Mouse (Mus musculus) cerebellum, adult 2 months (tissue): Measurements from ENCODE around the gene Arg2. TPM values are rescaled to one million over a fixed set of nuclear protein-coding genes. Genes with fewer than 3 reads are reported as not detected.
A peak's percentile ranks its signal among the peaks of the same experiment; 100 is the strongest.

Experiments
- DNase-seq, 2 experiments: peaks; one replicate each; pipeline ENCODE4 v3.0.0; 2021
- H3K27ac ChIP-seq: fragments of 200-500 bp; 2 replicates; pipeline ENCODE4 v1.5.1; 2012; ENCODE audit warnings: low read length, control low read depth, inconsistent platforms; ENCODE audit not compliant: insufficient read depth
- H3K27me3 ChIP-seq: fragments of 200-500 bp; 2 replicates; pipeline ENCODE4 v1.6.1; 2012; ENCODE audit warnings: inconsistent platforms, mild to moderate bottlenecking, low read length, moderate library complexity; ENCODE audit not compliant: control insufficient read depth, insufficient read depth
- H3K4me1 ChIP-seq: fragments of 200-500 bp; 2 replicates; pipeline ENCODE4 v1.6.1; 2011; ENCODE audit warnings: low read length; ENCODE audit not compliant: control insufficient read depth, insufficient read depth
- H3K4me3 ChIP-seq: fragments of 200-500 bp; replicated peaks from 2 replicates; pipeline ENCODE3; 2011; ENCODE audit warnings: mild to moderate bottlenecking, low read depth, low read length, control low read depth; ENCODE audit not compliant: insufficient read depth
- CTCF ChIP-seq: fragments of 200-500 bp; IDR thresholded peaks from 2 replicates; pipeline ENCODE4 v1.5.1; 2011; ENCODE audit warnings: low read depth, mild to moderate bottlenecking, control low read depth, low read length, moderate library complexity, borderline replicate concordance; ENCODE audit not compliant: insufficient read depth
- POLR2A ChIP-seq: fragments of 200-500 bp; IDR thresholded peaks from 2 replicates; pipeline ENCODE4 v1.6.1; 2011; ENCODE audit warnings: low read length, control low read depth, borderline replicate concordance; ENCODE audit not compliant: insufficient read depth
- WGBS: fragments of 180-500 bp; shearing (Covaris S2); methylation state at CpG from one replicate; pipeline ENCODE4 v1.1.7; 2018; 5-methylcytosine and 5-hydroxymethylcytosine counted together
- polyA plus RNA-seq: library from polyadenylated mRNA; depleted of rRNA; stranded (reverse); fragments of >200 nt; gene quantifications from 2 replicates; pipeline ENCODE4 v1.2.3, GENCODE M21; 2012

Gene Arg2
- polyA plus RNA-seq, 1 experiment: 0.59 TPM

GRCm38 (mm10) chr12:79140811-79141210 lies 10.2 kb downstream of the Arg2 start:
- TF ChIP-seq CTCF (no peak), POLR2A (no peak)
- H3K4me1 ChIP-seq: no peaks in the 10 kb centered on the region
- WGBS: 95% methylated on average over 2 of the region's 2 CpGs
- DNase-seq: no peak
- no peaks in the 10 kb centered on the region for H3K27me3 ChIP-seq
- no peak overlapping the region for H3K4me3 ChIP-seq
- H3K27ac ChIP-seq: no peak overlapping the region

- no peak overlapping the region for H3K27ac ChIP-seq
These were observed 10.8 kb downstream of the Arg2 start for GRCm38 (mm10) chr12:79141384-79141783.

GRCm38 (mm10) chr12:79149653-79150052 lies 19.1 kb downstream of the Arg2 start:
- H3K27me3 ChIP-seq: no peaks in the 10 kb centered on the region
- TF ChIP-seq CTCF: no peak
- TF ChIP-seq POLR2A: no peak
- WGBS: 93% methylated on average over 6 of the region's 6 CpGs

More at GRCm38 (mm10) chr12:79141384-79141783, 10.8 kb downstream of the Arg2 start:
- TF ChIP-seq CTCF (no peak), POLR2A (no peak)
- DNase-seq: no peak
- H3K4me1 ChIP-seq: no peaks in the 10 kb centered on the region
- H3K4me3 ChIP-seq: no peak overlapping the region
- H3K27me3 ChIP-seq: no peaks in the 10 kb centered on the region

GRCm38 (mm10) chr12:79162876-79163275 lies 32.3 kb downstream of the Arg2 start:
- 93% methylated on average over 3 of the region's 3 CpGs for WGBS
- Histone ChIP-seq H3K27me3 (no peaks in the 10 kb centered on the region), H3K4me1 (no peaks in the 10 kb centered on the region), H3K4me3 (no peak overlapping the region), H3K27ac (no peak overlapping the region)
- no peak for TF ChIP-seq POLR2A
- DNase-seq: no peak

More at GRCm38 (mm10) chr12:79149653-79150052, 19.1 kb downstream of the Arg2 start:
- DNase-seq: no peak
- Histone ChIP-seq H3K4me1 (no peaks in the 10 kb centered on the region), H3K4me3 (no peak overlapping the region), H3K27ac (no peak overlapping the region)

- no peak overlapping the region for H3K27ac ChIP-seq
- H3K4me3 ChIP-seq: no peak overlapping the region
- no peaks in the 10 kb centered on the region for H3K4me1 ChIP-seq
- no peaks in the 10 kb centered on the region for H3K27me3 ChIP-seq
- TF ChIP-seq CTCF (no peak), POLR2A (no peak)
- DNase-seq: no peak
These were observed 38.6 kb downstream of the Arg2 start for GRCm38 (mm10) chr12:79169173-79169572.

GRCm38 (mm10) chr12:79170421-79170820 lies 39.8 kb downstream of the Arg2 start:
- 52% methylated on average over 3 of the region's 3 CpGs for WGBS
- no peaks in the 10 kb centered on the region for H3K4me1 ChIP-seq
- no peak for TF ChIP-seq CTCF
- no peaks in the 10 kb centered on the region for H3K27me3 ChIP-seq
- no peak overlapping the region for H3K4me3 ChIP-seq
- DNase-seq: no peak
- H3K27ac ChIP-seq: no peak overlapping the region

GRCm38 (mm10) chr12:79171269-79171995 lies 40.9 kb downstream of the Arg2 start:
- peak overlapping the region; percentile 79 for H3K4me3 ChIP-seq
- no peak overlapping the region for H3K27ac ChIP-seq
- DNase-seq: no peak
- TF ChIP-seq POLR2A (no peak), CTCF (no peak)
- no peaks in the 10 kb centered on the region for H3K27me3 ChIP-seq
- WGBS: 27% methylated on average over 12 of the region's 12 CpGs
- no peaks in the 10 kb centered on the region for H3K4me1 ChIP-seq

GRCm38 (mm10) chr12:79172019-79172941 lies 41.7 kb downstream of the Arg2 start, which contains the start of gene Vti1b:
Gene Vti1b (minus strand): TSS chr12:79172667.
- WGBS: under 1% methylated on average over 73 of the region's 73 CpGs
- H3K27me3 ChIP-seq: no peaks in the 10 kb centered on the region

More at GRCm38 (mm10) chr12:79172019-79172941, 41.7 kb downstream of the Arg2 start, which contains the start of gene Vti1b:
- Histone ChIP-seq H3K4me3 (peak within 1 kb of the TSS; percentile 79), H3K4me1 (no peaks in the 10 kb centered on the region), H3K27ac (peak within 1 kb of the TSS; percentile 98)
- TF ChIP-seq CTCF (peak; percentile 27; the same call in 1 of the 2 replicates), POLR2A (peak; percentile 60; the same call in 1 of the 2 replicates)
- DNase-seq: peak; percentile 92 to 95
